Mouse (Mus musculus) stomach, embryonic 14.5 days (tissue): ENCODE data around the gene Ncor2. TPM values are rescaled to one million over a fixed set of nuclear protein-coding genes. Genes with fewer than 3 reads are reported as not detected.

Source experiments
- ATAC-seq: fragments of 200-750 bp; cut with Nextera tagmentation; 2 replicates; pipeline ENCODE4 v1.8.0; 2017; ENCODE audit warnings: low read depth, moderate TSS enrichment; ENCODE audit not compliant: insufficient number of reproducible peaks, insufficient read depth, low FRiP score
- H3K27ac ChIP-seq: fragments of 300-500 bp; sonication (generic); 2 replicates; pipeline ENCODE4 v1.5.1; 2014; ENCODE audit warnings: mild to moderate bottlenecking, low read length, moderate library complexity, mixed read lengths
- H3K27me3 ChIP-seq: fragments of 300-500 bp; sonication (generic); 2 replicates; pipeline ENCODE4 v1.6.1; 2014; ENCODE audit warnings: low read length, control low read depth, mixed read lengths; ENCODE audit not compliant: control insufficient read depth, insufficient read depth
- H3K36me3 ChIP-seq: fragments of 300-500 bp; sonication (generic); 2 replicates; pipeline ENCODE4 v1.6.1; 2014; ENCODE audit warnings: mild to moderate bottlenecking, control low read depth, low read length, moderate library complexity, mixed read lengths; ENCODE audit not compliant: control insufficient read depth, insufficient read depth
- H3K4me1 ChIP-seq: fragments of 300-500 bp; sonication (generic); 2 replicates; pipeline ENCODE4 v1.6.1; 2014; ENCODE audit warnings: low read length, control low read depth, mixed read lengths; ENCODE audit not compliant: control insufficient read depth, insufficient read depth
- H3K4me2 ChIP-seq: fragments of 300-500 bp; sonication (generic); replicated peaks from 2 replicates; pipeline ENCODE4 v1.6.1; 2014; ENCODE audit warnings: low read depth, low read length, control low read depth
- H3K4me3 ChIP-seq: fragments of 300-500 bp; sonication (generic); 2 replicates; pipeline ENCODE4 v1.5.1; 2014; ENCODE audit warnings: low read depth, low read length, control low read depth
- H3K9ac ChIP-seq: fragments of 300-500 bp; sonication (generic); replicated peaks from 2 replicates; pipeline ENCODE4 v1.6.1; 2014; ENCODE audit warnings: low read depth, mild to moderate bottlenecking, control low read depth, low read length, moderate library complexity, mixed read lengths
- H3K9me3 ChIP-seq: fragments of 300-500 bp; sonication (generic); 2 replicates; pipeline ENCODE4 v1.6.1; 2016; ENCODE audit warnings: low read depth, low read length, control low read depth; ENCODE audit not compliant: control insufficient read depth
- WGBS: fragments of 180-500 bp; shearing (Covaris S2); extraction: QIAGEN DNeasy Blood & Tissue Kit; methylation state at CpG from one replicate; pipeline ENCODE4 v1.1.7; 2014; 5-methylcytosine and 5-hydroxymethylcytosine counted together
- polyA plus RNA-seq: library from polyadenylated mRNA; unstranded; fragments of >200 nt; fragmentation: Nextera tagmentation; extraction: Ambion mirVana; gene quantifications from 2 replicates; pipeline ENCODE4 v1.2.1, GENCODE M21; 2014

The Ncor2 gene
- polyA plus RNA-seq, 1 experiment from 2014 or later, result 32.7 TPM

DNA sequence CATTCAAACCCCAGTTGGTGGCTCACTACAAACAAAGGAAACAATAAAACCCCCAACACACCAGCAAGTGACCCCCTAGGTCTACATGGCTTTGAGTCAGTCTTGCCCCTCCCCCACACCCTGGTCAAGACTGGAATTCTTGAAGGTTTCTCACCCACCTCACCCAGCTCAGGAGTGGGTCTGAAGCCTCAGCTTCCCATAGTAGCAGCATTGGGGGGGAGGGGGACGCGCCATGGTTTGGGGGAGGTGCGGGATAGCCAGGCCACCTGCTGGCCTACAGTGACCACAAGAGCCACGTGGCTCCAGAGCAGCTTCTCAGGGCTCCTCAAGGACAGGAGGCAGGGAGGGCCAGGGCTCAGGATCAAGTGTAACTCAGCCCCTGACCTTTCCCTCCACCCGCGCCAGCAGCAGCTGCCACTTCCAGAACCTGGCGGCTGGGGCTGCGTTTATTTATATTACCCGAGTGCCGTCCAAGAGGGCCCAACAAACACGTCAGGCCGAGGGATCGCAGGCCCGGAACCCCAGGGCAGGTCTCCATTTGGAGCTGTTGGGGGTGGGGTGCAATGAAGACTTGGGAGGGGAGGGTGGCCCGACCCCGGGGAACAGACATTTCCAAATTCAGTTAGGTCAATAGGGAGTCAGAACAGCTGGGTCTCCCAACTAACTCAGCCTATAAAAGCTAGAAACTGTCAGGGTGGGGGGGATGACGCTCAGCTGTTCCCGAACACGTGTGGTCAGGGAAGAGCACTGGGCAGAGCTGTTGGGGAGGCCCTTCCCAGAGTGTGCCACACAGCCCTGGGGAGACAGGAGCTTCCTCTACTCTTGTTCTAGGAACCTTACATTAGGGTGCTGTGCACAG, 122.1 kb downstream of the Ncor2 start:
- peak overlapping the region; percentile 16; the same call in 1 of the 2 replicates for H3K4me3 ChIP-seq
- H3K9ac ChIP-seq, result no peak overlapping the region
- H3K4me1 ChIP-seq, result peaks cover 46% of the 10 kb centered on the region
- H3K36me3 ChIP-seq, result peaks cover 21% of the 10 kb centered on the region
- no peaks in the 10 kb centered on the region for H3K27me3 ChIP-seq
- peak overlapping the region; percentile 43 for H3K4me2 ChIP-seq
- H3K9me3 ChIP-seq, result no peaks in the 10 kb centered on the region
- no peak for ATAC-seq
- 8% methylated on average over 19 of the region's 19 CpGs for WGBS
- peak overlapping the region; percentile 81 for H3K27ac ChIP-seq

DNA sequence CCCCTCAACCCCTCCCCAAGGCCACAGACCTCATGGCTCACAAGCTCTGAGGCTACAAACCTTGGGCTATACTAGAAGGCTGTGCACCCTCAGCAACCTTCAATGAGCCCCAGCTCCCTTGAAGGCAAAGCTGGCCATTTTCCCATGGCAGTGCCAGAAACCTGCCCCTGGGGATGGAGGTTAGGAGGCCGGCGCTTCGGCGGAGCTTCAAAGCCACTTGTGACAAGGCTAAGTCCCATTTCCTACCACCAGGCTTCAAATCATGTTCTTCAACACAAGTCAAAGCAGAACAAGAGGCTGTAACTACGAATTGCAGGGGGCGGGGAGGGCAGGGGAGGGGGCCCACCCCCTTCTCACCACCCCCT, 122.7 kb downstream of the Ncor2 start:
- Histone ChIP-seq H3K4me3 (no peak overlapping the region), H3K27me3 (no peaks in the 10 kb centered on the region), H3K27ac (peak overlapping the region; percentile 81; the same call in 1 of the 2 replicates), H3K9ac (no peak overlapping the region), H3K4me1 (peaks cover 46% of the 10 kb centered on the region), H3K9me3 (no peaks in the 10 kb centered on the region), H3K36me3 (peaks cover 25% of the 10 kb centered on the region), H3K4me2 (peak overlapping the region; percentile 43; the same call in 1 of the 2 replicates)
- no peak for ATAC-seq
- WGBS, result 28% methylated on average over 6 of the region's 6 CpGs

DNA sequence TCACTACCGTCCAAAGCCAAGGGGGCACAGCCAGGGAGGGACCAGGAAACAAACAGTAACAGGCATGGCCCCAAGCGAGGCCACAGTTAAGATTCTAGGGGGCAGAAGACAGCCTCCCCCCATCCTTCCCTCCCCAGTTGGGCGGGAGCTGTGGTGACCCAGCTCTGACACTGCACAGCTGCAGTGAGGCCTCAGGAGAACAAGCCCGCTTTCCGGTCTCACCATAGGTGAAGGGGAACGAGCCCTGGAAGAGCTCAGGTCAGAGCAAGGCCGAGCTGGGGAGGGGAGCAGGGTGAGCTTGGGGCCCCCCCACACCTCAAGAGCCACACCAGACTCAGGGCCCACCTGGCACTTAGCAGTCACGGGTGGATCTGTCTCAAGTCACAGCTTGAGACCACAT, 123.1 kb downstream of the Ncor2 start:
- WGBS, result 39% methylated on average over 8 of the region's 8 CpGs
- Histone ChIP-seq H3K4me1 (peaks cover 46% of the 10 kb centered on the region), H3K36me3 (peaks cover 29% of the 10 kb centered on the region), H3K27me3 (no peaks in the 10 kb centered on the region), H3K4me2 (no peak overlapping the region), H3K4me3 (no peak overlapping the region), H3K27ac (no peak overlapping the region; the same call in 1 of the 2 replicates), H3K9ac (no peak overlapping the region), H3K9me3 (no peaks in the 10 kb centered on the region)
- ATAC-seq, result no peak

DNA sequence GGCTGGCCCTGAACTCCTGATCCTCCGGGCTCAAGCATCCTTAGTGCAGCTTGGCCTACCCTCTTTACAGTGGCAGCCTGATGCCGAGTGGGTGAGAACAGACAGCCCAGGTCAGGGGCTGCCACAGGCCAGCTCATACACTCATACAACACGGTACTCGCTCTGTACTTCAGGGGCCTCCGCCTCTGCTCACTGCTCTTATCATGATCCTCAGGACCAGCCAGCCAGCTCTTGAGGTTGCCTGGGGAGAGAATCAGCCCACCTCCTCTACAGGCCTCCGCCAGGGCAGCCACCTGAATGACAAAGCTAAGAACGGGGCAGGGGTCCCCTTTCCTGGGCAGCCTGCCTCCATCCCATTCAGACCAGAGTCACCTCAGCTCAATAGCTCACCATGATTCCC, 125.4 kb downstream of the Ncor2 start:
- Histone ChIP-seq H3K27me3 (no peaks in the 10 kb centered on the region), H3K4me2 (no peak overlapping the region), H3K4me3 (no peak overlapping the region), H3K27ac (no peak overlapping the region), H3K36me3 (peaks cover 50% of the 10 kb centered on the region), H3K9ac (no peak overlapping the region), H3K4me1 (peaks cover 31% of the 10 kb centered on the region), H3K9me3 (no peaks in the 10 kb centered on the region)
- ATAC-seq, result no peak
- WGBS, result 91% methylated on average over 7 of the region's 7 CpGs

DNA sequence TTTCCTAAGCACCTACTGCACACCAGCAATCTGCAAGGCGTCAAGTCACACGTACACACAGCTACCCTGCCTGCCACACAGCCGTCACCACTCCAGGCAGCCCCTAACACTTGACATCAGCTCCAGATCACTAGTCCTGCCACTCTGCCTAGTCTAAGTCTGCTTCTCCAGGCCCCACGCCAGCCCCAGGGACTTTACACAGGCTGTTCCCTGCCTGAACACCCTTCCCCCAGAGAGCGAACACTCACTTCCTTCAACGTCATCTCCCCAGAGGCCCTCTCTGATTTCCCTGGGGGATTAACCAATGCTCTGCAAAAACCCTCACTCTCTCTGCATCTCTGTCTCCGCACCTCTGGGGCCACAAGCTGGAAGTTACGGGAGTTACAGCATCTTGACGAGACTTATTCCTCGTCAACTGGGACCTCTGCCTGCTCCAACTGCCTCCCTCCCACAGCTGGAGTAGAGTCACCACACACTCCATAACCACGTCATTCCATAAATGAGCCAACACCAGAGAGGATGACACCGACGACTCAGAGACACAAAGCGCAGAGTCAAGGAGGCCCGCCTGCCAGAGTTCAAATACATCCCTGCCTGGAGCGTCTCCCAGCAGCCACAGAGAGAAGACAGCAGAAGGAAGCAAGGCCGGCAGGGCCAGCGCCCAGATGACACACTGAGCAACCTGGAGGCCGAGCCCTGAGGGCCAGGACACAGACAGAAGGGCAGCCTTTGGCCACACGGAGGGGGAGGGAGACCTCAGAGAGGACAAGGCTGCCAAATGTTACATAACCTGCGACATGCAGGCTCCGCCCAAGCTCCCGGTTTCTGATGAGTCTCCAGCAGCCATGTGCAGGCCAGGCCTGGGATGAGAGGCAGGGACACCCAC, 126.2 kb downstream of the Ncor2 start:
- Histone ChIP-seq H3K27ac (no peak overlapping the region), H3K27me3 (no peaks in the 10 kb centered on the region), H3K4me3 (no peak overlapping the region), H3K9me3 (no peaks in the 10 kb centered on the region), H3K36me3 (peaks cover 59% of the 10 kb centered on the region), H3K4me1 (peaks cover 23% of the 10 kb centered on the region), H3K9ac (no peak overlapping the region), H3K4me2 (no peak overlapping the region)
- WGBS, result 69% methylated on average over 23 of the region's 23 CpGs
- ATAC-seq, result no peak

DNA sequence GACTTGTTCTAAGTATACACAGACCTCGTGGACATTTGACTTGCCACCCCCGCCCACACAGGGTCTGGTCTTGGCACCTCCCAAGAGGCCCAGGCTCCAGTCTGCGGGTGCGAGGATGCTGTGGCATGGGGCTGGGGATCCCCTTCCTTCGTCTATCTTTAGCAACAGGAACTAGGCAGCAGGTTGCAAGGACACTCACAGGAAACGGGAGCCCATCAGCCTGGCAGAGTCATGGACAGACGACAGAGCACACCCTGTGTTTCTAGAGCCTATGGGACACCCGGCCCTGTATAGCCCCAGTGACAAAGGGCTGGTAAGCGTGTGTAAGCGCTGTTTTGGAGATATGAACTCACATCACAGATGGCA, 126.8 kb downstream of the Ncor2 start:
- peaks cover 17% of the 10 kb centered on the region for H3K4me1 ChIP-seq
- H3K4me2 ChIP-seq, result no peak overlapping the region
- H3K27ac ChIP-seq, result no peak overlapping the region
- no peaks in the 10 kb centered on the region for H3K27me3 ChIP-seq
- no peak overlapping the region for H3K9ac ChIP-seq
- H3K4me3 ChIP-seq, result no peak overlapping the region
- H3K9me3 ChIP-seq, result no peaks in the 10 kb centered on the region
- peaks cover 65% of the 10 kb centered on the region for H3K36me3 ChIP-seq
- no peak for ATAC-seq
- WGBS, result 78% methylated on average over 10 of the region's 10 CpGs

DNA sequence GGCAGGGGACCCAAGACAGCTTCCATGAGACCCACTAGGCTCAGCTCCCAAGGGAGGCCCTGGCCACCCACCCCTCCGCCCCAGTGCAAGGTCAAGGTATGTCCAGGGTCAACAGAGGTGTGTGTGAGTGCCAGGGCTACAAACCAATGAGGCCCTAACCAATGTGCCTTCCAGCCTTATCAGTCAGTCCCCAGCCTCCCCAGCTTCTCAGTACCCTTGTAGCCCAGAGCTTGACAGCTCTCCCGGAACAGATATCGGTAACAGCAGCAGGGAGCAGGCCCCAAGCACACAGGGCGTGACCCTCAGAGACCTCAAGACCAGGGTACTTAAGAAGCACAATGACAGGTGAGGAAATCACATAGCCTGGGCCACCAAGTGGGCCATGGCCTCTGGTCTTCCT, 129.5 kb downstream of the Ncor2 start:
- peak; percentile 43; the same call in 1 of the 2 replicates for ATAC-seq
- Histone ChIP-seq H3K4me3 (no peak overlapping the region), H3K4me1 (no peaks in the 10 kb centered on the region), H3K36me3 (peaks cover 78% of the 10 kb centered on the region), H3K27me3 (no peaks in the 10 kb centered on the region), H3K27ac (no peak overlapping the region), H3K9ac (no peak overlapping the region), H3K4me2 (no peak overlapping the region), H3K9me3 (no peaks in the 10 kb centered on the region)
- 92% methylated on average over 4 of the region's 4 CpGs for WGBS

DNA sequence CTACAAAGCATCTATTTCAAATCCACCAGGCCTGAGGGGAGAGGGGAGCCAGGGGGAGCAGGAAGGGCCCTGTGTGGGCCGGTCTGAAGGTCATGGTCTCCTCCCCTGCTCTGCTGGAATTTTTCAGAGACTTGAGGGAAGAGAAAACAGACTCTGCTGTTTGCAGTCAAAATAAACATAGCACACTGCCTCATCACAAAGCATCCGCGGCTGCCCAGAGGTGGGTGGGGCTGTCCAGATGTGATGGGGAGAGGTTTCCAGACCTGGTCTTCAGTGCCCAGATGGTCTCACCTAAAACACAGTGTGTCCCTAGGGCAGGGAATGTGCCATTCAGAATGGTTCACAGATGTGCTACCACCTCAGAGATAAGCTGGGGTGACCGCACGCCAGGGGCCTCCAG, 132.6 kb downstream of the Ncor2 start:
- 57% methylated on average over 5 of the region's 5 CpGs for WGBS
- H3K27ac ChIP-seq, result no peak overlapping the region
- no peaks in the 10 kb centered on the region for H3K9me3 ChIP-seq
- H3K9ac ChIP-seq, result no peak overlapping the region
- no peak overlapping the region for H3K4me2 ChIP-seq
- peaks cover 85% of the 10 kb centered on the region for H3K36me3 ChIP-seq
- ATAC-seq, result no peak
- no peaks in the 10 kb centered on the region for H3K27me3 ChIP-seq
- no peaks in the 10 kb centered on the region for H3K4me1 ChIP-seq
- H3K4me3 ChIP-seq, result no peak overlapping the region
